Mouse (Mus musculus): Measurements from ENCODE around the gene Foxo1. TPM values are rescaled to one million over a fixed set of nuclear protein-coding genes. Genes with fewer than 3 reads are reported as not detected.

The Foxo1 gene
- polyA plus RNA-seq, 1 experiment: not detected

DNA sequence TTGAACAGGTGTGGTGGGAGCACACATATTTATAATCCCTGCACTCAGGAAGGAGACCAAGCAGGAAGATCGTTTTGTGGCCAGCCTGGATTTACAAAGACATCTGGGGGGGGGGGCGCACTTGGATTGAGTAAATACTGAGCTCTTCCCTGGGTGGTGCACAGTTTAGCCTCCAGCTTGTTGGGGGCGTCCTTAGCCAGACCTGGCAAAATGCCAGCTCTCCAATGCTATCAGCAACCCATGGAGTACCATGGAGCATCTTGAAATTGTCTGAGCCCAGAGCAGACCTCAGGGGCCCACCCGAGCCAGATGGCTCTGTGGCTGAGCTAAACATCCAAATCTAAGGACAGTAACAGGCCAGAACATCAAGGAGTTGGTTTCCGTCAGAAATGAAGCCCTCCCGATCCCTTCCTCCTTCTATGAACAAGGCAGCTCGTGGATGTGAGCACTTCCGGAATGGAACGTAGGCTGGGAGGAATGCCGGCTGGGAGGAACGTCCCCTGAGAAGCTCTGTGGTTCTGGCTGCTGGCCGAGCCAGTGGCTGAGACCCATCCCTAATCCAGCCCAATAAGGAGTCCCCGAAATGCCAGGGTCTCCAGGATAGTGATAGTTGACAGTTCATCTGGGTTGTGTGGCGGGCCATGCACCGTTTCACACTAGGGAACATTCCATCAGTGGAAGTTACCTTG is 89.3 kb downstream of the Foxo1 start:
- H3K27ac ChIP-seq (ENCODE audit: insufficient read depth, low read depth, low read length): no peak overlapping the region
- no peak for TF ChIP-seq CTCF (IDR thresholded peaks at IDR 0.05; ENCODE audit: insufficient read depth, low read depth, low read length)
- no peak for TF ChIP-seq POLR2A (IDR thresholded peaks at IDR 0.05; ENCODE audit: insufficient read depth, low read depth, low read length)
- whole genome bisulfite sequencing: 89% methylated on average over 15 of the region's 15 CpGs
- no peak overlapping the region for H3K4me3 ChIP-seq (ENCODE audit: insufficient read depth, low read depth, low read length)
- no peaks in the 10 kb centered on the region for H3K4me1 ChIP-seq (ENCODE audit: control insufficient read depth, insufficient read depth, low read length)

DNA sequence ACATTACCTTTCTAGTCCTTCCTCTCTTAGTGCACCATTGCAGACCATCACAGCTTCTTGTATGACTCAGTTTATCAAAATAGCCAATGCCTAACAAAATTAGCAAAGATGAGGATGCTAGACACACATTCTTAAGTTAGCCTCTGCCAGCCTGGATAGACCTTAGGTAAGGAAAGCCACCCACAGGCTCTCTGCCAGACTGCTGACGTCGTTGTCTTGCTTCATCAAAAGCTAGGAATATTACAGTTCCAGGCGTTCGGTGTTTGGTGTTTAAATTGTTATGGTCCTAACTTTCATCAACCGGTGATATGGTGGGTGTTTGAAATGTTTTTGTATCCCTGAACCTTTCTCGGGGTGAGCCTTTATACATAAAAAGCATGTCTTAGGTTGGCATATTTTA is 96.4 kb downstream of the Foxo1 start:
- Histone ChIP-seq H3K4me3 (ENCODE audit: insufficient read depth, low read depth, low read length) (no peak overlapping the region), H3K4me1 (ENCODE audit: control insufficient read depth, insufficient read depth, low read length) (no peaks in the 10 kb centered on the region), H3K27ac (ENCODE audit: insufficient read depth, low read depth, low read length) (no peak overlapping the region)
- TF ChIP-seq CTCF (IDR thresholded peaks at IDR 0.05; ENCODE audit: insufficient read depth, low read depth, low read length): no peak
- no peak for TF ChIP-seq POLR2A (IDR thresholded peaks at IDR 0.05; ENCODE audit: insufficient read depth, low read depth, low read length)
- 56% methylated on average over 6 of the region's 6 CpGs for WGBS

DNA sequence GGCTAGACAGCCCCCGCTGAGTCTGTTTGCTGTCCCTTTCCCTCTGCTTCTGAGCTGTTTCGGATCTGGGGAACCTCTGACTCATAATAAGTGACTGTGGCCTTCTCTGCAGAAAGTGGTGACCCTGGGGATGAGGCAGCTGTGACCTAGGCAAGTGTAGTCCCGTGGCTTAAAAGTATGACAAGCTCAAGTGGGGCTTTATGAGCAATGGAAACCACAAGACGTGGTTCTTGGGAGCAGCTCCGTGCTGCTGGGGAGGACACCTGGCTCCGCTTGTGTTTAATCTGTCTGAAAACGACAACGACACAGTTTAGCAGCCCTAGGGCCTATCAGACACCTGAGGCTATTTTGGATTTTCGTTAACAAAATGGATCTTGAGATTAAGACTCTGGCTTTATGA is 101.1 kb downstream of the Foxo1 start:
- H3K27ac ChIP-seq (ENCODE audit: insufficient read depth, low read depth, low read length): no peak overlapping the region
- H3K4me1 ChIP-seq (ENCODE audit: control insufficient read depth, insufficient read depth, low read length): no peaks in the 10 kb centered on the region
- H3K4me3 ChIP-seq (ENCODE audit: insufficient read depth, low read depth, low read length): no peak overlapping the region
- TF ChIP-seq POLR2A (IDR thresholded peaks at IDR 0.05; ENCODE audit: insufficient read depth, low read depth, low read length): no peak
- TF ChIP-seq CTCF (IDR thresholded peaks at IDR 0.05; ENCODE audit: insufficient read depth, low read depth, low read length): no peak
- WGBS: 90% methylated on average over 9 of the region's 9 CpGs

DNA sequence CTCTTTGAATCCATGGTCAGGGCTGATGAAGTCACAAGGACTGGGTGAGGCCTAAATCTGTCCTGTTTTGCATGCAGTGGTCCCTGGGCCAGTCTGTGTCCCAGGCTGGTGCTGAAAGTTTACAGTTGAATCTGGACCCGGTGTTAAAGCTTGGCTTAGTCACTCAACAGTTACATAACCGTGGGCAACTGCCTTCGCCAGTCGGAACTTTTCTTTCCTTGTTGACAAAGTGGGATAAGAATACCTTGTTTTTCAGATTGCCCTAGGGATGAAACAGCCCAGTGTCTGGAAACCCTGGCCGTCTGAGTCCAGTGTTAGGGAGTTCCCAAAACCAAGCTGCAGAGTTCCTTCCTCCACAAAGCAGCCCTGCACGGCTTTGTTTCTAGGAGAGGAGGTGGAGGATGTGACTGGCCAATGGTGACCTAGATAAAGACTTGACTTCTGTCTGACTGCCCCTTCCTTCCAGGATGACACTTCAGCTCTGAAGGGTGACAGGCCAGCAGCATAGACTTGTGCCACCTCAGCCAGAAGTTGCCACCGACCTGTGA is 101.8 kb downstream of the Foxo1 start:
- no peaks in the 10 kb centered on the region for H3K4me1 ChIP-seq (ENCODE audit: control insufficient read depth, insufficient read depth, low read length)
- H3K4me3 ChIP-seq (ENCODE audit: insufficient read depth, low read depth, low read length): no peak overlapping the region
- H3K27ac ChIP-seq (ENCODE audit: insufficient read depth, low read depth, low read length): no peak overlapping the region
- WGBS: 74% methylated on average over 7 of the region's 7 CpGs
- TF ChIP-seq CTCF (IDR thresholded peaks at IDR 0.05; ENCODE audit: insufficient read depth, low read depth, low read length): no peak
- no peak for TF ChIP-seq POLR2A (IDR thresholded peaks at IDR 0.05; ENCODE audit: insufficient read depth, low read depth, low read length)

DNA sequence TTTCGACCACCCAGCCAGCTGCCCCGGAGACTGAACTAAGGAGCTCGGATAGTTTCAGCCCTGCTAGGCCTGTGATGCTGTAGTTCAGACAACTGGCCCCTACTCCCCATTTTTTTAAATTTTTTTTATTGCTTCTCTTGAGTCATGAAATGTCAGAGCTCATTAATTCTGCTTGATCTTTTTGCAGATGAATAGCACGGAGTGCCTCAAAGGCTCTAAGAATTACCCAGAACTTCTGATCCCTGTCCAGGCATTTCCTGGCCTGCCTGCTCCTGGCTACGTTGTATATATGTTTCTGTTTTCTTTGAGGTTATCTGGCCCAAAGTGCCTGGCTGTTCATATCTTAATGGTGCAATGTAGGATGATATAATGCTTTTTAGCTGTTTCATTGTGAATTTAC is 108.8 kb downstream of the Foxo1 start:
- 58% methylated on average over 5 of the region's 5 CpGs for WGBS
- Histone ChIP-seq H3K4me1 (ENCODE audit: control insufficient read depth, insufficient read depth, low read length) (no peaks in the 10 kb centered on the region), H3K4me3 (ENCODE audit: insufficient read depth, low read depth, low read length) (no peak overlapping the region), H3K27ac (ENCODE audit: insufficient read depth, low read depth, low read length) (no peak overlapping the region)
- no peak for TF ChIP-seq CTCF (IDR thresholded peaks at IDR 0.05; ENCODE audit: insufficient read depth, low read depth, low read length)
- no peak for TF ChIP-seq POLR2A (IDR thresholded peaks at IDR 0.05; ENCODE audit: insufficient read depth, low read depth, low read length)

DNA sequence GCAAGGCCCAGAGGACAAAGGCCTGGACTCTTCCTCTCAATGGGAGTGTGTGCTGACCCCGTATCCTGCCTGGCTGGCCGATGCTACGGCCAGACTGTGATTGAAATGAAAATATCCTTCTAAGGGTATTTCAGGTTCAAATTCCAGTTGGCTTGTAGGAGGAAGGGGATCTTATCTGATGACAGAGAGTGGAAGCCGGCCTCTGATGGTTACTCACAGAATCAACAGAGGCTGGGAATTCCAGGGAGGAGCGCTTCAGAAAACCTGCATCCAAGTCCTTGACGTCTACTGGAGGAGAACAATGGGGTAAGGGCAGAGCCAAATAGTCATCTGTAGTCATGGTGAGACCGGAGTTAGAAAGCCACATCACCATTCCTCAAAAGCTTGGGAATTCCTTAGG is 115.2 kb downstream of the Foxo1 start:
- 91% methylated on average over 7 of the region's 7 CpGs for WGBS
- Histone ChIP-seq H3K4me1 (ENCODE audit: control insufficient read depth, insufficient read depth, low read length) (no peaks in the 10 kb centered on the region), H3K4me3 (ENCODE audit: insufficient read depth, low read depth, low read length) (no peak overlapping the region), H3K27ac (ENCODE audit: insufficient read depth, low read depth, low read length) (no peak overlapping the region)
- TF ChIP-seq POLR2A (IDR thresholded peaks at IDR 0.05; ENCODE audit: insufficient read depth, low read depth, low read length): no peak
- TF ChIP-seq CTCF (IDR thresholded peaks at IDR 0.05; ENCODE audit: insufficient read depth, low read depth, low read length): no peak

DNA sequence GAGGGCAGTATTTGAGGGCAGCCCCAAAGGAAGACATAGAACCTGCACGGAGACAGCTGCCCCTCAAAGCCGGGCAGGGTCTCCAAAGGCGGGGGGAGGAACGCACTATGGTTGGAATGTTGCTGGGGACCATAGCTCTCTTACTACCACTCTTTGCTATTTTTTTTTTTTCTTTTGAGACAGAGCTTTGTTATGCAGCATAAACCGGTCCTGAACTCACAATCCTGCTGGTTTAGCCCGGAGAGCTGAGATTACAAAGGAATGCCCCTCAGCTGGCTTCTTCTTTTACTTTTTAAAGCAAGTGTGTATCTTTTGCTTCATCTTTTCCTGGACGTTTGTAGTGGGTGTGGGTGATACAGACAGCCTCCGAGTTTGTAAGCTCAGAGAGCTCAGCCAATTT is 118.2 kb downstream of the Foxo1 start:
- no peak for TF ChIP-seq CTCF (IDR thresholded peaks at IDR 0.05; ENCODE audit: insufficient read depth, low read depth, low read length)
- no peak for TF ChIP-seq POLR2A (IDR thresholded peaks at IDR 0.05; ENCODE audit: insufficient read depth, low read depth, low read length)
- Histone ChIP-seq H3K4me1 (ENCODE audit: control insufficient read depth, insufficient read depth, low read length) (no peaks in the 10 kb centered on the region), H3K4me3 (ENCODE audit: insufficient read depth, low read depth, low read length) (no peak overlapping the region), H3K27ac (ENCODE audit: insufficient read depth, low read depth, low read length) (no peak overlapping the region)
- WGBS: 67% methylated on average over 8 of the region's 8 CpGs

DNA sequence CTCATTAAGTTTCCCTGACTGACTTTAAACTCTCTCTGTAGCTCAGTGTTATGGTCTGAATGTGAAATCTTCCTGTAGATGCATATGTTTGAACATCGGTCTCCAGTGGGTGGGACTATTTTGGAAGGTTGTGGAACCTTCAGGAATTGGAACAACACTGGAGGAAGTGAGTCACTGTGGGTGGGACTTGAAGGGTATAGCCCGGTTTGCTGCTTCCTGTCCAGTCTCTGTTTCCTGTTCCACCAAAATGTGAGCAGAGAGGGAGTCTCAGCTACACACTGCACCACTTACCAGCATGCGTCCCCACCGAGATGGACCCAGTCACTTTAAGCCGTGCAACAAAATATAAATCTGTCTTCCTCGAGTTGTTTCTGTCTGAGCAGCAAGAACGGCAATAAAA is 122.2 kb downstream of the Foxo1 start:
- Histone ChIP-seq H3K4me1 (ENCODE audit: control insufficient read depth, insufficient read depth, low read length) (no peaks in the 10 kb centered on the region), H3K4me3 (ENCODE audit: insufficient read depth, low read depth, low read length) (no peak overlapping the region), H3K27ac (ENCODE audit: insufficient read depth, low read depth, low read length) (no peak overlapping the region)
- no peak for TF ChIP-seq CTCF (IDR thresholded peaks at IDR 0.05; ENCODE audit: insufficient read depth, low read depth, low read length)
- TF ChIP-seq POLR2A (IDR thresholded peaks at IDR 0.05; ENCODE audit: insufficient read depth, low read depth, low read length): no peak
- 94% methylated on average over 7 of the region's 7 CpGs for WGBS

DNA sequence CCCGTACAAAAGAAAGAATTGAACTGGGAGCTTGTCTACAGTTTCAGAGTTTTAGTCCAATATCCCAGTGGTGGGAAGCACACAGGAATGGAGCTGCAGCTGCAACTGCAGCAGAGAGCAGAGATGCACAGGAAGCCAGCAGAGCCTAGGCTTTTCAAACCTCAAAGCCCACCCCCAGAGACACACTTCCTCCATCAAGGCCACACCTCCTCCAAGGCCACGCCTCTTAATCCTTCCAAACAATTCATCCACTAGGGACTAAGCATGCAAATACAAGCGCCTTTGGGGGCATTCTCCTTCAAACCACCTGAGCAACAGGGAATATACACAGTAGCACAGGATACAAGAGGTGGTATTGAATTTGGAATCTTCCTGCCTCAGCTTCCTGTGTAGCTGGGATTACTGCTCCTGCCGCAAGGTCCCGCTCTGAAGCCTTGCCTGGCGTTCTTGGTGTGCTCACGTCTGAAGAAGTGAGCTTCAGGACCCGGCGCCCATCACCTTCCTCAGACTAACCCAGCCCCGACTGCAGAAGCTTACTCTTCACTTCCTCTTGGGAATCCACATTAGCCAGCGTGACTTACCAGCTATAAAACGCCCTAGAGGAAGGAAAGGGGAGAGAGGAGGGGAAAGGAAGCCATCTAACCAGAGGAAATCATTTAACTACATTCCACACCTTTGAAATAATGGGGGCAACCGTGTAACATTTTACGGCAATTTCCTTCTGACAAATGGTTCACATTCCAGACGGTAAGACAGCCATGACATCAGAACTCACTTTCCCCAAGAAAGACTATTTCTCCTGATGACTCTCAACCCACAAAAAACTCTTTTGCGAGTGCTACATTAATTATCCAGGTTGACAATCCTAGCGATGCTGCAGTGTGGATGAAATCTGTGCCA is 122.9 kb downstream of the Foxo1 start:
- WGBS: 90% methylated on average over 17 of the region's 17 CpGs
- H3K27ac ChIP-seq (ENCODE audit: insufficient read depth, low read depth, low read length): no peak overlapping the region
- TF ChIP-seq CTCF (IDR thresholded peaks at IDR 0.05; ENCODE audit: insufficient read depth, low read depth, low read length) (no peak), POLR2A (IDR thresholded peaks at IDR 0.05; ENCODE audit: insufficient read depth, low read depth, low read length) (no peak)
- no peak overlapping the region for H3K4me3 ChIP-seq (ENCODE audit: insufficient read depth, low read depth, low read length)
- no peaks in the 10 kb centered on the region for H3K4me1 ChIP-seq (ENCODE audit: control insufficient read depth, insufficient read depth, low read length)

Measured in olfactory bulb, adult 2 months (tissue).